Mouse (Mus musculus) ES-Bruce4 (cell line): ENCODE measurements at regions not wholly inside any gene's neighbourhood (a gene's known extent, or its start where the extent isn't known, plus 50 kb on each side); places are given as distances from the start of the nearest gene placed in this dataset.

Source experiments
- CTCF ChIP-seq: IDR thresholded peaks from one replicate; pipeline ENCODE4 v1.8.1; 2011; ENCODE audit warnings: low read depth, low read length
- POLR2A ChIP-seq: IDR thresholded peaks from one replicate; pipeline ENCODE4 v1.8.1; 2011; ENCODE audit warnings: low read length; ENCODE audit not compliant: insufficient read depth

DNA sequence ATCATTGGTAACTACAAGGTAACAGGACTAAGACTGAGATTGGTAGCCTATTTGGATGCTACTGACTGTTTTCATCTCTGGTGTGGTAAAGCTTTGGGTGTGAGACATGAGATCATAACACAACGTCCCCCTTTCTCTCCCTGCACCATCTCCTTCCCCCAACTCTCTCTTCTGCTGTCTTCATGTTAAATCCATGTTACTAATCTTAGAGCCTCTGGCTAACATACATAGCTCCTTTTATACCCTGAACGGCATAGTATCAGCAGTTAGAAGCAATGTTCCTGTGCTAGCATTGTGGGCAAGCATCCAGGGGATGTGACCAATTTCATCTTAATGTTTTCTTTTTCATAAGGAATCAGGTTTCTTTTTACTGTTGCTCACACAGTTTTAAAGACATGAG is 365.1 kb upstream of the Fam241a start:
- TF ChIP-seq POLR2A = no peak
- TF ChIP-seq CTCF = no peak
